Mouse (Mus musculus): ENCODE measurements around the gene Lrp5.
A peak's percentile ranks its signal among the peaks of the same experiment; 100 is the strongest.

Gene Lrp5

DNA sequence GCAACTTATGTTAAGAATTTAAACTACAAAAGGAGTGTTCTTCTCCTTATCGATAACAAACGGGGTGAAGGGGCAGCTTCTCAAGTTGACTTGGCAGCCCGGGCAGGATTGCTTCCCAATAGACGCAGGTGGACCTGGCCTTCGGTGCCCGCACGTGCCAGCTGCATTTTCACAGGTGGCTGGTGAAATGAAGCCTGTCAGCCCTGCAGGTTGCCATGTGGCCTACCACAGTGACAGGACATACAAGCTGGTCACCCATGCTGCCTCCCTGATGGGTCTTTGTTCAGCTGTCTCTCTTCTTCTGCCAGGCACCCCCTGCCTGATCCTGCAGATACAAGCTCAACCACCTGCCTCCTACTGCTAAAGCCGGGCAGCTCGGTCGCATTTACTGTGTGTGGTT is 65.5 kb downstream of the Lrp5 start:
- no peak for DNase-seq (ENCODE audit: low read depth in 2 of 2, low spot score in 2 of 2)

DNA sequence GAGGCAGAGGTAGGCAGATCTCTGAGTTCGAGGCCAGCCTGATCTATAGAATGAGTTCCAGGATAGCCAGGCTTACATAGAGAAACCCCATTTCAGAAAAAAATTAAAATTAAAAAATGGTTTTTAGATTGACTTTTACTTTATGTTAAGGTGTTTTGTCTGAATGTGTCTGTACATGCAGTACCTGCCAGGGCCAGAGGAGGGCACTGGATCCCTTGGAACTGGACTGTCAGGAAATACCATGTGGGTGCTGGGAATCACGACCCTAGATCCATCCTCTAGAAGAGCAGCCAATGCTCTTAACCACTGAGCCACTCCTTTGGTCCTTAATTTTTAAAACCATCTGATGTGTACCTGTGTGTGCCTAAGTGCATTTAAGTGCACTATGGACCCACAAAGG is 67.0 kb downstream of the Lrp5 start:
- peak in 1 of 2 experiments; percentile 6 for DNase-seq (ENCODE audit: low read depth in 2 of 2, low spot score in 2 of 2)

DNA sequence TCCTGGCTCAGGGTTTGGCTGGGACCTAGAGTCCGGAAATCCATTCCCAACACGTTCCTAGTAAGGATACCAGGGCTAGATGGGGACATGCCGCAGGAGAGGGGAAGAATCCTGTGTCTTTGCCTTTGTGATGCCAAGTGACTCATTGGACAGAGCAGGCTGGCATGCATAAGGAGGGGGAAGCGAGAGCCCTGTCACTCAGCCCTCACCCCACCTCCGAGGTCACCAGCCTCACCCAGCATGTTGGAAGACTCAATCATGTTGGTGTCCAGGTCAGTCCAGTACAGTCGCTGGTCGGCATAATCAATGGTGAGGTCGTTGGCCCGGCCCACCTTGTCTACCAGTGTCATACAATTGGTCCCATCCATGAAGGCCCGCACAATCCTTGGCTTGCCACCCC is 72.4 kb downstream of the Lrp5 start:
- no peak for DNase-seq (ENCODE audit: low read depth in 2 of 2, low spot score in 2 of 2)

DNA sequence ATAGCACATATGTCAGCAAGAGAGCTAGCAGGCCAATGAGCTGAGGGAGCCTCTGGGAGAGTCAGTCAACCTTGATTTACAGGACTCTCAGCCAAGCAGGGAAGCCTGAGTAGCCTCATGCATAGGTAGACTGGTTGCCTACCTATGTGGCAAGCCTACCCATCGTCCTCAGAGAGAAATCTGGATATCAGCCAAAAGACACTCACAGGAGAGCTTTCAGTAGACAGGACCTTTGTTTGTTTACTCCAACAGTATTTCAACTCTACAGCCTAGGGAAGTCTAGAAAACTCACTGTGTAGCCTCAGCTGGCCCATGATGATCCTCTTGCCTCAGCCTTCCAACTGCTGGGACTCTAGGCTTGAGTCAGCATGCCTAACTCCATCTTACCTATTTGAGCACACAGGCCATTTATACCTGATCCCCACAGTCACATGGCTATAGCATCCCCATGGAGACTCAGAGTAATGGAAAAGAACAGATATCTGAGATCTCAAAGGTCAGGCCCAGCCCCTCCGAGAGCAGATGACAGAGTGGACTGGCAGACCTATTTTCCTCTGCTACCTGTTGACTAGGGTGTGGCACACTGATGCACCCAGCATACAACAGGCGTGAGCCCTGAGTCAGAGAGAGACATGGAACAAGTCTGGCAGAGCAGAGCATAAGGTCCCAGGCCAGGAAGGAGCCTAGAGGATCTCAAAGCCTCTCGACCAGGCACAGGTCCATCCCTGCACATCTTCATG is 73.7 kb downstream of the Lrp5 start:
- no peak for DNase-seq (ENCODE audit: low read depth in 2 of 2, low spot score in 2 of 2)

DNA sequence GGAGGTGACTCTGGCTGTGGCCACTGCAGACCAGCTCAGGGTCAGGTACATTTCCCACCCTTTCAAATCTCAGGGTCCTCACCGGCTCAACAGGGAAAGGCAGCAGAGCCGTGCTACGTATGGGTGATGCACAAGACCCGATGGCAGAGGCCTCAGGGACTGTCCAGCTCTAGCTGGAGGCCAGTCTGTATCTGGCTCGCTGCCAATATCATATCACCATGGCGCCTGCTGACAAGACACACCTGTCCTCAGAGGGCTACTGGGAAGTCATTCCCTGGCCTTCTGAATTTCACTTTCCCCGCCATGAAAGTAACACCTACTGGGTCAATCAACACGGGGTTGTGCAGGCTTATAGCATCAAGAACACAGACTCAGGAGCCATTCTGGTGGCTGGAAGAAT is 74.6 kb downstream of the Lrp5 start:
- no peak for DNase-seq (ENCODE audit: low read depth in 2 of 2, low spot score in 2 of 2)

DNA sequence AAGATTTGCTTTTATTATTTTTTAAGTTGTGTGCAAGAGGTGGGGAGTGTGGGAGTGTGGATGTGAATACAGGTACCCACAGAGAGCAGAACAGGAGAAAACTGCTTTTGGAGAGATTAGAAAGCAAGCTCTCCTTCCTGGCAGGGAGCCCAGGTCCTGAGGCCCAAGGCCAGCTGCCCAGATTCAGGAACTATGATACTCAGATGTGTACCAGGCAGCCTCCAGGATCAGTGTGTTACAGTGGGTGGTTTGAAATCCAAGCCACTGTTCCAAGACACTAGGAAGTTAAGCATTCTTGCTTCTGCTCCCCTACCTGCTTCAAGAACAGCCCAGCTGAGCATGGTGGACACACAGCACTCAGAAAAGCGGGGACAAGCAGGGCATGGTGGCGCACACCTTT is 75.5 kb downstream of the Lrp5 start:
- DNase-seq (ENCODE audit: low read depth in 2 of 2, low spot score in 2 of 2) = no peak

DNA sequence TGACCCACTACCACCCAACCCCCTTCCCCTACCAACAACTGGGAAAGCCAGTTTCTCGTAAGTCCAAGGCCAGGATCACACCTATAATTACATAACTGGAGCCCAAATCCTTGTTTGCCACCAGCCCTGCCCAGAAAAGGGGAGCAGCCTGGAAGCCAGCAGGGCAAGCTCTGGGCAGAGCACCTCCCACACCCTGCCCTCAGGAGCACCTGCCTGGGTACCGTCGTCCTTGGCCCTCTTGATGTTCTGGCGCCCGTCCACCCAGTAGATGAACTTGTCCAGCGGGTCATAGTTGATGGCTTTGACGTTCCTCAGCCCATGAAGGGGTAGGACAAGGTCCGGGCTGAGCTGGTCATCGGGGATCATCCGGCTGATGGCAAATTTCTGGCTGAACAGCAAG is 76.5 kb downstream of the Lrp5 start:
- DNase-seq (ENCODE audit: low read depth in 2 of 2, low spot score in 2 of 2) = no peak

DNA sequence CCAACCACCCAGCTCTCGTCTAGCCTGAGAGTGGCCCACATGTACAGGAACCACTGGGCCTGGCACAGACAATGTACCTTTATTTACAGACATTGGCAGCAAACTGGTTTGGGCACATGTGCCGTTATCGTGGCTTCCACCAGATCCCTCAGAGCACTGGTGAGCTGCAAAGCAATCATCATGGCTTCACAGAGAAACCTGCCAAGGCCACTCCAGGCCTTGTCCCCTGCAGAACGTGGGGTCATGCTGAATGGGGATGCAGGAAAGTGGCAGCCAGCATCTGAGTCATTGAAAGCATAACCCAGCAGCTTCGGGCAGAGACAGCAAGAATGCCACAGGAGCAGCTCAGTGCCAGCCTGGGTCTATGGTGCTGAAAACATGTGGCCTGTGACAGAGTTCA is 92.0 kb downstream of the Lrp5 start:
- DNase-seq (ENCODE audit: low read depth in 2 of 2, low spot score in 2 of 2) = no peak

DNA sequence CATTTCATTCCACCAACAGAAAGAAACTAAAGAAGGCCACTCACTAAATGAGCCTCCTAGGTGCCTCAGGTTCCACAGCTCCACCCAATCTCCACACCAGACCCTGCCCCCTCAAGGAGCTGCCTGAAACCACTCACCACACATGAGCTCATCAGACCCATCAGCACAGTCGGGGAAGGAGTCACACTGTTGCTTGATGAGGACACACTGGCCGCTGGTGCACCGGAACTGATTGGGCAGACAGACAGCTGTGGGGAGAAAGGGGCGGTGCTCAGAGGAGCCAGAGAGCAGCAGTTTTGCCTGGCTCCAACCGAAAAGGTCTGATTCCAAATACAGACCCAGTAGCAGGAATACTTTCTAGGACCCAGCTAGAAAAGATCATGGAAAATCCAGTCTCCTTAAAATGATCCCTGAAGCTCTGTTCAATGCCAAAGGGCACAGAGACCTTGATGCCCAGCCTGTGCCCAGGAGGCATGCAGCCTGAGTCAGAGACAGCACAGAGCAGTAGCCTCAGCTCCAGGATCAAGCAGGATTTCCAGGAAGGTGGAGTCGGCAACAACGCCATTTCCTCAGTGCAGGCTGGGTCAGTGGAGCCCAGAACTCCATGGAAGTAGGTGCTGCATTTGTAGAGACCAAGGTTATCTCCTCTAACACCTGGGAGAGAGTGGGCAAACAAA is 92.8 kb downstream of the Lrp5 start:
- DNase-seq (ENCODE audit: low read depth in 2 of 2, low spot score in 2 of 2) = no peak

DNA sequence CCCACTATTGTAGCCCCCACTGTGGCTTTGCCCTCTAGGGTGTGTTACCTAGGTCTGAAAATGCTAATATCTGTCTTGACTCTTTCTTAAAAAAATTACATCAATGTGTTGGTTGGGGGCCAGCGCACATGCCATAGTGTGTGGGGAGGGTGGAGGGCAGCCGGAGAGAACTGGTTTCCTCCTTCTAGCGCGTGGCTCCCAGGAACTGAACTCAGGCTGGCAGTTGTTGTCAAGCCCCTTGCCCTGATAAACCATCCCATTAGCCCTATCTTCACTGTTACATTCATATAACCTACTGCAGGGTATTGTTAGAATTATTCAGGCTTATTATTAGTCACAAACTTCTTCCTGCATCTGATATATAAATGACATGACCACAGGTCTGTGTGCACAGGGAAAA is 96.4 kb downstream of the Lrp5 start:
- no peak for DNase-seq (ENCODE audit: low read depth in 2 of 2, low spot score in 2 of 2)

DNA sequence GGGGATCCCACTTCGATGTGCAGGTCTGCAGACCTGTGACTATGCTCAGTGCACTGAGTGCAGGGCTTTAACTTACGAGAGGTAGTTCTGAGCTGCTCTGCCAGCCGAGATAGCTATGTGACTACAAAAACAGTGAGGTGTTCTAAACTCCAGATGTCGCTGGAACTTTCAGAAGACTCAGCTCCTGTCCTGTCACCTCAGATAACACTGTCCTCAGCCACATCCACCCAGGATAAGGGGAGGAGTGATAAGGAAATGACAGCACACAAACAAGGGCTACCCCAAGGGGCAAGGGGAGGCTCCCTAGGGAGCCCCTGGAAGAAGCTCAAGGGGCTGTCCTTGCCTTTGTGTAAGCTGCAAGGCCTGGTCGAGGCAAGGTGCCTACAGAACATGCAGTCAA is 96.8 kb downstream of the Lrp5 start:
- DNase-seq (ENCODE audit: low read depth in 2 of 2, low spot score in 2 of 2) = no peak

DNA sequence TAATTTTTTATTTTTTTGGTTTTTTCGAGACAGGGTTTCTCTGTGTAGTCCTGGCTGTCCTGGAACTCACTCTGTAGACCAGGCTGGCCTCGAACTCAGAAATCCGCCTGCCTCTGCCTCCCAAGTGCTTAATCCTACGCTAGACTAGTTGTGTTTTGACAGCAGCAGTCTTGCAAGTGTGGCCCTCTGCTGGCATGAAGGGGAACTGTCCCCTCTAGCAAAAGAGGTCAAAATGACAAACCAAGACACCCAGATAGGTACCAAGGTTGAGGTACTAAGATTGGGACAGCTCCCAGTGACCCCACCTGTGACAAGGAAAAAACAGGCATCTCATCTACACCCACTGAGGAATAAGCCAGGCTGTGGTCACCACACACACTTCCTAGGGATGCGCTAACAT is 98.6 kb downstream of the Lrp5 start:
- DNase-seq (ENCODE audit: low read depth in 2 of 2, low spot score in 2 of 2) = peak; percentile 14 to 51

DNA sequence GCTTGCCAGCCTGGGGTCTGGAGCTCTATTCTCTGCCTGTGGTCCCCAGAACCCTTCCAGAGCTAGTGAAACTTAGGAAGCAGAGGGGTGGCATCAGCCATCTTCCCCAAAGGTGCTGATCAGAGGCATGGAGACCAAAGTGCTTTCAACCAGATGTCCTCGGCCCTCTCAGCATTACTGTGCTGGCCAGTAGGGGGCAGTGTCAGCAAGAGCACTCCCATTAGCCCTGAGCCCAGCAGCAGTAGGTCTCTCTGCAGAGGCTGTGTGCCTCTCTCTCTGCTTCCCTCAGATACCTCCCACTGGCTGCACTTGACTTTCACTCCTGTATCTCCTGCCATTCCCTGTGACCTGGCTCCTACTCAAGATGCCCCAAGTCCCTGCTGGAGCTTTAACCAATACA is 99.8 kb downstream of the Lrp5 start:
- peak; percentile 42 to 43 for DNase-seq (ENCODE audit: low read depth in 2 of 2, low spot score in 2 of 2)

DNA sequence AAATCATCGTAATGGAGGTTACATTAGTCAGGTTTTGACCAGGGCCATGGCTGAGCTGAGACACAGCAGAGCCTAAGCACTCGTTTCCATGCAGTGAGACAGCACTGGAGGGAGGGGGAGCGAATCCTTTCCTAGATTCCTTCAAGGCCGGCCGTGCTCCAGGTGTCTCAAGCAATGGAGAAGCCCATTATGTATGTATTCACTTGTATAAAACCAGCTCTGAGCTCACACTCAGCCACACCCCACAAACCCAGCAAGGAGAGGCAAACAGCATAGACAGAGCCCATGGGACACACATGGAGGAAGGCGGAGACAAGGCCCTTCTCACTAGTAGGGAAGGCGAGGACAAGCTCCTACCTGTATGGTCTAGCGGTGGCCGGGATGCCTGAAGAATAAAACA is 100.3 kb downstream of the Lrp5 start:
- DNase-seq (ENCODE audit: low read depth in 2 of 2, low spot score in 2 of 2) = no peak

DNA sequence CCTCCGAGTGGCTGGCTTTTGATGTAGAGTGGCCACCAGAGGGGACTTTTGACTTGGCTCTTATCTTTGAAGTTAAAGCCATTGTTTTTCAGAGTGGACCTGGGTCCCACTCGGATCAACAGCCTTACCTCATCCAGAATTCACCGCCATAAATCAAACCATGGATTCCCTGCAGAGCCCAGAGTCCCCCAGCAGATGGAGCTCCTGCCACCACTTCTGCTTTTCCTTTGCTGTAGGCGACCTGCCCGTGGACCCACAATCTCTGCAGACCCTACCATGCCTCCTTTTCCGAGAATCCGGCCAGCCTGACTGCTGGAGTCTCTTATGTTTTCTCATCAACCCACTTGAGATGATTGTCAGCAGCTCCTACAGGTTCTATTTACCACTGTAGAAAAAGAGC is 105.0 kb downstream of the Lrp5 start:
- DNase-seq (ENCODE audit: low read depth in 2 of 2, low spot score in 2 of 2) = peak; percentile 32 to 56

DNA sequence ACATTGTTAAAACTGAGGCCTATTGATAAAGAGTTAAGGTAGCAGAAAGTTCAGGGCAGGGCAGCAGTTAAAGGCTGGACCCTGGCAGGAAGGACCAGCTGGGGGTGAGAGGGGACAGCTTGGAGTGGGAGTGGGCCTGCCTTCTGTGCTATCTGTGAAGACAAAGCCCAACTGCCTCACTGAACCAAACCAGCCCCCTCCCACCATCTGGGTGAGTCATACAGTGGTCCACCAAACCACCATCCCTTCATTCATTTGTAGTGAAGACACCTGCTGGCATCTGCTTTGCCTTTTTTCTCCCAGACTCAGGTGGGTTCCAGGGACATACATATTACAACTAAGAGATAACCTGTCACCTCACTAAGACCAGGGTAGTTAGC is 108.5 kb downstream of the Lrp5 start:
- DNase-seq (ENCODE audit: low read depth in 2 of 2, low spot score in 2 of 2) = no peak

DNA sequence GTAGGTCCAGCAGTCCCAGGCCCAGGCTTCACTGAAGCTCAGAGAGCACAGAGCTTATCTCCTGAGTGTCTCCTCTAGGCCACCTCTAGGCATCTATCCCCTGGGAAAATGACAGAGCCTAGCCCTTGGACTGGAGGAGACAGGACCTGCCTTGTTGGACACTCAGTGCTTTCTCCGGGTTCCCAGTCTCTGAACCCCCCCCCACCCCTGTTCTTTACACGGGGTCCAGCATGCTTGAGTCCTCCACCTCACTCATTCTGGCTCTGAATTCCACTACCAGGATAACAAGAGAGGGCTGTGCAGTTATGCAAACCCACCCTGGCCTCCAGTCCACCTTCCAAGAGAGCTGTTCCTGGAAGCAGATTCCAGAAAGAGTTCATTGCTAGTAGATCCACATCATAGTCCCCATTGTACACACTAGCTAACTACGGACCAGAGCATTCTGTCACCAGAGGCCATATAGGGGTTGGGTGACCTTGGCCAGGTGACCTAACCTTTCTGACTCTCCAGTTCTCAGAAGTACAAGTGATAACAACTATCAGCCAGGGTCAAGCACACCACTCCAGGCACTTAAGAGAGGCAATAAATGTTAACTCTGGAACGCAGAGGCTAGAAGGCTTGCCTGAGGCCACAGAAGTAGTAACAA is 109.0 kb downstream of the Lrp5 start:
- no peak for DNase-seq (ENCODE audit: low read depth in 2 of 2, low spot score in 2 of 2)

DNA sequence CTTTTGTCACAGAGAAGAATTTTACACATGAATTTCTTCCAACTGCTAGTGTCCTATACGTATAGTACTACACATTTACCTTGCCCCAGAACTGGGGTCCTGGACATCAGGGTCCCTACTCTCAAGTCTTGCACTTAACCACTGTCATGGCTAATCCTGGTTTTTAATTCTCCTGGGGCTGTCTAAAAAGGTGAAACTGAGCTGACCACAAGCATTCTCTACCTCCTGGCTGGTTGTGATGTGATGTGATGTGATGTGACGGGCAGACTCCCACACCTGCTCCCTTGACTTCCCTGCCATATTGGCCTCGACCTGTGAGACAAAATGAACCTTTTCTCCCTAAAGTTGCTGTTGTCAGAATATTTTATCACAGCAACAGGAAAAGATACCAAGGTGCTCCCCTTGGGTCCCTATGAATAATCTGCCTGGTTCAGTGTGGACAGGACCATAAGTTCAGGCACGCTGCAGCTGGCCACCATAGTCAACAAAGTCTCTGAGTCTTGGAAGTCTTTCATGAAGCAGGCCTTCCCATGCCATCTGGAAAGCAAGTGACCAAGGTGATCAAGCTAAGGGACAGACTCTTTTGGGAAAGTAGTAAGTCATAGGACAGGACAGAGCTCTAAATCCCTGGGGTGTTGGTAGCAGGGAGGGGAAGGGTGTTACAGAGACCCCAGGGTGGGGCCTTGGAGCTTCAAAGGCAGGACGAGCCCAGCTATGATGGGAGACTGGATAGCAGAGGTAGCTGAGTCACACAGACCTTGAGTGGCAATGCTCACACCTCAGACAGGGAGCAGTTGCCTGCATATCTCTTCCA is 109.7 kb downstream of the Lrp5 start:
- DNase-seq (ENCODE audit: low read depth in 2 of 2, low spot score in 2 of 2) = no peak

DNA sequence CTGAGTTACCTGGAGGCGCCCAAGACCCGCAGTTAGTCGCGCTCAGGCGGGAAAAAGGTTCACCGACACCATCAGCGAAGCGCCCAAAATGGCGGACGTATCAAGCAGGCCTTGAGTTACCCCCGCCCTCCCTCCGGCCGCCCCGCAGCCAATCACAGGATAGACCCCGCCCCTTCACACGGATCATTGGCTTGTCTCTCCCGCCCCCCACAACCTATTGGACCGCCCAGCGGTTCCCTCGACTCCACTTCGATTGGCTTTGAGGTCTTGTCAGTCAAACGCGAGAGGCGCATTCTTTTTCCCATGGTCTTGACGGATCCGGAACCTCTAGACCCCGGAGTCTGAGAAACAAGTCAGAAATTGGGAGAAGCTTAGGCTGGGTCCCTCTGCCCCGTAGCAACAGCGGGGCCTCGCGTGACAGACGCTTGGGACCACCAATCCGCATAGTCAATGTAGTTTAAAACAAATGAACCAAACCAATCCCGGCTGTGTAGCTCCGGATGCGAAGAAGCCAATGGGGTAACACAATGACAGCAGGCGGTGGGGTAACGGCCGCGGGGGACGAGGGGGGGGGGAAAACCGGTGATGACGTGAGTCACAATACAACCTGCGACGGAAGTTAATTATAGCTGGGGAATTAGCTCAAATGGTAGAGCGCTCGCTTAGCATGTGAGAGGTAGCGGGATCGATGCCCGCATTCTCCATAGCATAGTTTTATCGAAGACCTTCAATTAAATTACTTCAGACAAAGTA is 110.6 kb downstream of the Lrp5 start, which contains the start of gene Ppp6r3:
Gene Ppp6r3, minus strand, starts transcription at position 118 of the 753 bp plus-strand sequence.
- DNase-seq (ENCODE audit: low read depth in 2 of 2, low spot score in 2 of 2) = peak; percentile 95 to 97

DNA sequence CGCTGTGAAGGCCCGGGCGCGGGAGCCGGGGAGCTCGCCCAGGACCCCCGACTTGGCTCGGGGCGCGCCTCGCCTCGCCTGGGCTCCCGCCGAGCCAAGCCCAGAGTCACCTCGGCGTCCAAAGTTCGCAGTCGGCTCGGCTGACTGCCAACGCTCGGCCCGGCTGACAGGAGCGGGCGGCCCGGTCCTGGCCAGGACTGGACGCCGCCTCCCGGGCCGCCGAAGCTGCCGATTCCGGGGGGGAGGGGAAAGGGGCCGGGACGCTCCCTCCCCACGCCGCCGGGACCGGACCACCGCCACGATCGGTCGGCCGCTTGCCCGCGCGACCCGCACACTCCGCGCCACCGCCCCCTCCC is 111.1 kb downstream of the Lrp5 start:
- DNase-seq (ENCODE audit: low read depth in 2 of 2, low spot score in 2 of 2) = no peak

DNA sequence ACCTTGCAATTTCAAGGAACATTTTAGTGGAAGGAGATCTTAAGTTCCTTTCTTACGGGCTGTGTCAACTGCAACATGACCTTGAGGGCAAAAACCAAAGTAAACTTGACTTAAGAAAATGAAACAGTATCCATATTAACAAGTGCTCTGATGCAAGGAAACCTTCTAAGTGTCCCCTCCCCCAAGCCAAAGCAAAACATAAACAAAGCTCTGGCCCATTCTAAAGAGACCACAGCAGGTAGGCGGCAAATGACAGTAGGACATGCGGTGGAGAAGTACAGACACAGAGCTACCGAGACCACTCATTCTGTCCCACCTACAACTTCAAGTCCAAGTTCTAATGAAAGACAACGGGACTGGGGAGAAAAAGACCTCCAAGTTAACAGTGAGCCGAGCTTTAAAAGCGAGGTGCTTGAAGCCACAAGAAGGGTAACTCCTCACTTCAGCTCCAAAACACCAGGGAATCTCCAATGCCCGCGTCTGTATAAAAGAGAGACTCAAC is 111.7 kb downstream of the Lrp5 start:
- DNase-seq (ENCODE audit: low read depth in 2 of 2, low spot score in 2 of 2) = no peak

All from CD8-positive naive resting alpha-beta T cell, adult 2 months (primary cell).